Mouse (Mus musculus) heart, embryonic 10.5 days (tissue): ENCODE data around the gene Lyg2. TPM values are rescaled to one million over a fixed set of nuclear protein-coding genes. Genes with fewer than 3 reads are reported as not detected.

Experiments
- DNase-seq: peaks from one replicate; pipeline ENCODE4 v3.0.0-alpha.2; 2017; ENCODE audit warnings: low spot score
- H3K27ac ChIP-seq: fragments of 300-500 bp; sonication (generic); 2 replicates; pipeline ENCODE4 v1.5.1; 2016; ENCODE audit warnings: mild to moderate bottlenecking
- H3K27me3 ChIP-seq: fragments of 300-500 bp; sonication (generic); 2 replicates; pipeline ENCODE4 v1.6.1; 2016; ENCODE audit warnings: mild to moderate bottlenecking; ENCODE audit not compliant: poor library complexity, insufficient read depth, severe bottlenecking
- H3K36me3 ChIP-seq: fragments of 300-500 bp; sonication (generic); 2 replicates; pipeline ENCODE4 v1.6.1; 2016; ENCODE audit warnings: mild to moderate bottlenecking, moderate library complexity
- H3K4me1 ChIP-seq: fragments of 300-500 bp; sonication (generic); 2 replicates; pipeline ENCODE4 v1.6.1; 2016; ENCODE audit warnings: mild to moderate bottlenecking
- H3K4me3 ChIP-seq: fragments of 300-500 bp; sonication (generic); 2 replicates; pipeline ENCODE4 v1.5.1; 2016; ENCODE audit warnings: mild to moderate bottlenecking, moderate library complexity
- H3K9me3 ChIP-seq: fragments of 300-500 bp; sonication (generic); 2 replicates; pipeline ENCODE4 v1.6.1; 2016; ENCODE audit warnings: mild to moderate bottlenecking, moderate library complexity
- WGBS: fragments of 180-500 bp; shearing (Covaris S2); methylation state at CpG from one replicate; pipeline ENCODE4 v1.1.7; 2016; 5-methylcytosine and 5-hydroxymethylcytosine counted together
- polyA plus RNA-seq: library from polyadenylated mRNA; unstranded; fragments of >200 nt; fragmentation: Nextera tagmentation; extraction: Ambion mirVana; gene quantifications from 2 replicates; pipeline ENCODE4 v1.2.1, GENCODE M21; 2016

The Lyg2 gene
- not detected in 2 replicates for polyA plus RNA-seq

DNA sequence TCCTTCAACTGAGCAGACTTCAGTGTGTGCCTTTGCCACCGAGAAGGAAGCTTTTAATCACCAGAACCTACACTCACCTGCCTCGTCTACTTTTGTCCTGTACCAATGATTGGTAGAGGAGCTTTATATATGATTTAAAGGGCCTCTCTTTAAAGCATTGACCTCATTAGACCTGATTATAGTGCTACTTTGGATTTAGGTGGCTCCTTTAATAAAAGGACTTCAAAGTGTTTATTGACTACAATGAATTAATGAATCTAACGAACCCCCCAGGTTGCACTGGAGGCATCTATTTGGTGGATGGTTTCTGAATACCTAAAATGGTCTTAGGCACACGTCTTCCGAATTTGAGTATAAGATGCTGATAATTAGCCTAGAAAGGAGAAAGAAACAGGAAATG, at the start of gene Lyg2:
TSS of gene Lyg2 (minus strand) at position 101 of the 400 bp plus-strand sequence.
- no peak within 1 kb of the TSS for H3K27ac ChIP-seq
- 67% methylated on average over 5 of the region's 5 CpGs for WGBS
- H3K4me1 ChIP-seq, result peaks cover 3% of the 10 kb centered on the region; the same call in 1 of the 2 replicates
- H3K9me3 ChIP-seq, result no peaks in the 10 kb centered on the region
- H3K4me3 ChIP-seq, result no peak within 1 kb of the TSS
- H3K27me3 ChIP-seq, result peaks cover 6% of the 10 kb centered on the region; the same call in 1 of the 2 replicates
- no peaks in the 10 kb centered on the region for H3K36me3 ChIP-seq
- no peak for DNase-seq

DNA sequence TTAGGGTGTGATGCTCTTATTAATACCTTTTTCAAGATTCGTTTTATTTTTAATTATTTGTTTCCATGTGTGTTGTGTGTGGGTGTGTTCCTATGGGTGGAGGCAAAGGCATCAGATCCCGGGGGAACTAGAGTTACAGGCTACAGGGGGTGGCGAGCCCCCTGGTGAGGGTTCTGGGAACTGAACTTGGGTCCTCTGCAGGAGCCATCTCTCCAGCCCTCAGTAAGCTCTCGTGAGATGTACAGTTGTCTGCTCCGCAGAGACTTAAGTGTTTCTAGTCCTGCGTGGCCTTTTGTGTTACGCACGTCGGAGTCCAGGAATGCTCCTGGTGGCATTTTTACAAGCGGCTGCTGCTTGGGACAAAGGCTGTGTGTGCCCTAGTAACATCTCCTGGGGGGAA, 49.3 kb upstream of the Lyg2 start:
- Histone ChIP-seq H3K27ac (no peak overlapping the region), H3K4me3 (no peak overlapping the region), H3K4me1 (peaks cover 3% of the 10 kb centered on the region; the same call in 1 of the 2 replicates), H3K36me3 (no peaks in the 10 kb centered on the region), H3K9me3 (no peaks in the 10 kb centered on the region), H3K27me3 (no peaks in the 10 kb centered on the region)
- WGBS, result 68% methylated on average over 10 of the region's 10 CpGs
- DNase-seq, result no peak

DNA sequence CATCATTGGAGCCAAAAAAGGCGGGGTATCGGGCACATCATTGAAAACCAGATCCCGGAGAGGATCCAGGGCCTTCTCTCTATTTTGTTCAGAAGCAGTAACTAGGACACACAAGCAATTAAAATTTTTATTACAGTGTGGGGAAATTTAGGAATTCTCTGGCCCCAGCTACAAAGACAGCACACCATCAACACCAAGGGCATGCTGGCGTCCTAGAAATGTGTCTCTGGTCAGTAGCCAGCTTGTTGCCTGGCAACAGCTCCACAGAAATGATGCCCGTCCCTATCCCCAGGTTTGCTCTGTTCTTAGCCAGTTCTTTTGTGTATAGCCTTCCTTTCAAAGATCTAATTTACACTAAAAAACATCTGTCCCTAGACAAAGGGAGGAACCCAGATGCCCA, 43.2 kb upstream of the Lyg2 start:
- H3K9me3 ChIP-seq, result no peaks in the 10 kb centered on the region
- H3K4me3 ChIP-seq, result no peak overlapping the region
- 81% methylated on average over 5 of the region's 5 CpGs for WGBS
- no peak for DNase-seq
- H3K27ac ChIP-seq, result no peak overlapping the region
- no peaks in the 10 kb centered on the region for H3K36me3 ChIP-seq
- H3K4me1 ChIP-seq, result no peaks in the 10 kb centered on the region
- no peaks in the 10 kb centered on the region for H3K27me3 ChIP-seq

DNA sequence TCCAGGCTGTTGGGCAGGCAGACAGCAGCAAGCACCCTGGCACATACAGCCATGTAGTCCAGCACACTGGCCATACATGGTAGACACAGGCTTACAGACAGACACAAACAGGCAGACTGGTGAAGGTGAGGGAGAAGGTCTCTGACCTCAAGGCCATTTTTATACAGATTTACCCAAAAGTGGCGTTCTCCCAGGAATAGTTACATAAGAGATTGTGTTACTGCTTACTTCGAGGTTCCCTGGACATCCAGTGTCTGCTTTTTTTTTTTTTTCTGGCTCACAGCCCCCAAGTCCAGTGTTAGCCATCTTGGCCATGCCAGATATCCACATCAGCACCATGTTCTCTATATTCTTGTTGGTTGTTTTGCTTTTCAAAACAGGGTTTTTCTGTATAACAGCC, 42.2 kb upstream of the Lyg2 start:
- no peaks in the 10 kb centered on the region for H3K36me3 ChIP-seq
- no peak overlapping the region for H3K4me3 ChIP-seq
- no peak overlapping the region for H3K27ac ChIP-seq
- no peaks in the 10 kb centered on the region for H3K9me3 ChIP-seq
- DNase-seq, result no peak
- H3K4me1 ChIP-seq, result no peaks in the 10 kb centered on the region
- no peaks in the 10 kb centered on the region for H3K27me3 ChIP-seq
- WGBS, result 67% methylated on average over 2 of the region's 2 CpGs

DNA sequence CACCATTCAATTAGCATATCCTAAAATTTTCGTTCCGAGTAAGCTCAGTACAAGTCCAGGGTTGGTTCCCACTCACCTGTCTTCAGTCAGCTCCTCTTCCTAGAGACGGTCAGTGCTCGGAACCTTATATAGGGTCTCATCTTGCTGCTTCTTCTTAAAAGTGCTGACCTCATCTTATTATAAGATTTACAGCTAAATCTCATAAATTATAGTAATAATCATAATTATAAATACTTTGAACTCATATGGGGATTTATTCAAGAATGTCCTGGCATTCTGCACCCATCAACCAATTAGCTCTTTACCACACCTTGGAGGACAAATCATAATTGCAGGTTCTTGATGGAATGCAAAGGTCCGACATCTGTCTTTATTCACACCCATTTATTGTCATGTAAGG, 41.4 kb upstream of the Lyg2 start, which contains the start of gene Lyg1:
TSS of gene Lyg1 (minus strand) at position 101 of the 400 bp plus-strand sequence.
- H3K9me3 ChIP-seq, result no peaks in the 10 kb centered on the region
- WGBS, result 78% methylated on average over 5 of the region's 5 CpGs
- H3K27ac ChIP-seq, result no peak within 1 kb of the TSS
- H3K27me3 ChIP-seq, result no peaks in the 10 kb centered on the region
- no peak within 1 kb of the TSS for H3K4me3 ChIP-seq
- H3K36me3 ChIP-seq, result no peaks in the 10 kb centered on the region
- no peak for DNase-seq
- no peaks in the 10 kb centered on the region for H3K4me1 ChIP-seq

DNA sequence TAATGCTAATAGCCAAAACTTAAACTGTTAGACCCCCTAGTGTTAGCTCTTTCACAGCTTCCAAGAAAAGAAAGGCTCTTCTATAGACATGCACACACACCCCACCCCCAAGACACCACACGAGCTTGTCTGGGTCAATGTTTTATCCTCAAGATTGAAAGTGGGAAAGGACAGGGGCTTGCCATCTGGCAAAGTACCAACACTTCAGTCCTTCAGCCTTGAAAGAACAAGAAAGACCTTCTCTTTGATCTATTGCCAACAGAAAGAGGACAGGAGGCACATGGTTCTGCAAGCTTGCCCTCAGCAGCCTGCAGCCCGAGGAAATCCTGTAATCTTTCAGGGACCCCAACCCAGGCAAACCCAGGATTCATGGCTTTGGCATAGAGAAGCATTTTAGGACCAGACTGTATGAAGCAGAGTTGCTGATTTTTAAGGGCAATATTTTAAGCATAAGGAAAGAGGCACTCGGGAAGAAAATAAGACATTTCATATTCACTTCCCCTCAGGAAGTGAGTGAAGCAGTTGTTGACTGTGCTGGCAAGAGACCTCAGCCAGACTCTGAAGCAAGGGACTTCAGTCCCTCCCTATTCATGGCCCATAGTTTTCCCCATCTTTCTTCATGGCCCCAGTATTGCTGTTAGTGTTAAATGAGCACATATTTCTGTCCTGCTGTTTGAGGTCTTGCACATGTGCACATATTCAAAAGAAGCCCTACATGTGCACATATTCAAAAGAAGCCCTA, 40.6 kb upstream of the Lyg2 start:
- Histone ChIP-seq H3K4me3 (no peak overlapping the region), H3K27me3 (no peaks in the 10 kb centered on the region), H3K27ac (no peak overlapping the region), H3K9me3 (no peaks in the 10 kb centered on the region), H3K4me1 (no peaks in the 10 kb centered on the region), H3K36me3 (no peaks in the 10 kb centered on the region)
- no peak for DNase-seq
- WGBS, result 44% methylated on average over 3 of the region's 3 CpGs

DNA sequence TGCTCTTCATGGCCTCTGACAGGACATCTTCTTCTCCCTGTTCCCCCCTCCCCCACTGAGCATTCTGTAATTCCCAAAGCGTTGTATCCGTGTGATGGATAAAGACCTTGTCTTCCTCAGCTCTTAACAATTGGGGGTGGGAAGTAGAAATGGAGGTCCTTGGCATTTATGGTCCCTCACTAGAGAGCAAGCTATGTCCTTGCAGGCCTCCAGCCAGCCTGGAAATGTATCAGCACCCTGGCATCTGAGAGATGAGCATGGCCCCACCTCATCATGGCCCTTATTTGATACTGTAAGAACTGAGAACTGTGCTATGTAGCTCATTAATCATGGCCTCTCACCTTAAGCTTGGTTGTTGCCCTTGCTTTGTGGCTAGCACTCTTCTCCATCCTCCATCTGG, 39.0 kb upstream of the Lyg2 start:
- Histone ChIP-seq H3K9me3 (no peaks in the 10 kb centered on the region), H3K27ac (no peak overlapping the region), H3K4me1 (no peaks in the 10 kb centered on the region), H3K36me3 (no peaks in the 10 kb centered on the region), H3K4me3 (no peak overlapping the region), H3K27me3 (no peaks in the 10 kb centered on the region)
- 87% methylated on average over 2 of the region's 2 CpGs for WGBS
- DNase-seq, result no peak

DNA sequence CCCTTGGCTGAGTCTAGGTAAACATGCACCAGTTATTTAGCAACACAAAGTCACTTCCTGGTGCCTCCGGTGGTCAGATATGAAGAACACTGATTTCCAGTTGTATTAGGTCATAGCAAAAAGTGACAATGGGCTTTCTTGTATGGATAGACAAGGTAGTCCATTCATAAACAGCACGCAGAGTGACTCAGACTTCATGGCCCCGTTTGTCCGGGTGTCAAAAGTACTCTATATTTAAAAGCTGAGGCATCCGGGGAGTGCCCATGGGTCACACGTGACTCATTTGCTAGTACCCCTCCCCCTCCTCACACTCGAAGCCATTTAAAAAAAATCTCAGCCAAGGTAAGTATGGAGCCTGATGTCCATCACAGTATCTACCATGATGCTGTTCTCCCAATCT, 38.5 kb upstream of the Lyg2 start:
- no peak for DNase-seq
- Histone ChIP-seq H3K9me3 (no peaks in the 10 kb centered on the region), H3K4me3 (no peak overlapping the region), H3K27me3 (no peaks in the 10 kb centered on the region), H3K4me1 (no peaks in the 10 kb centered on the region), H3K36me3 (no peaks in the 10 kb centered on the region), H3K27ac (no peak overlapping the region)
- 57% methylated on average over 7 of the region's 7 CpGs for WGBS

DNA sequence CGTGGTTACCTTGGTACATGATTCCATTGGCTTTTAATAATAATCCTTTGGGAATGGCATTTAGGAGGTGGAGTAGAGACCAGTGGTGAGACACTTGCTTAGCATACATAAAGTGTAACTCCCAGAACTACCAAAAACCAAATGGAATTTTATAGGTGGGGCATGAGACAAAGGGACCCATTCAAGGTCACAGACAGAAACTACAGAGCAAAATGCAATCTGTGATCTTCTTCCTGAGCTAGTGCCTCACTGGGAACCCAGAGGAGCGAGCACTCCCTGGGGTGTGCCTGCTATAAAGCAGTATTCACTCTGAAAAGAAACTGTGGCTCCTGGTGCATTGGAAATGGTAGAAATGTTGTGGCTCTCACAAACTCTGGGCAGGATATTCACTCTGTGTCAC, 32.6 kb upstream of the Lyg2 start:
- Histone ChIP-seq H3K4me3 (no peak overlapping the region), H3K27me3 (no peaks in the 10 kb centered on the region), H3K9me3 (no peaks in the 10 kb centered on the region), H3K36me3 (no peaks in the 10 kb centered on the region), H3K27ac (no peak overlapping the region), H3K4me1 (no peaks in the 10 kb centered on the region)
- WGBS, result 70% methylated on average over 2 of the region's 2 CpGs
- DNase-seq, result no peak

DNA sequence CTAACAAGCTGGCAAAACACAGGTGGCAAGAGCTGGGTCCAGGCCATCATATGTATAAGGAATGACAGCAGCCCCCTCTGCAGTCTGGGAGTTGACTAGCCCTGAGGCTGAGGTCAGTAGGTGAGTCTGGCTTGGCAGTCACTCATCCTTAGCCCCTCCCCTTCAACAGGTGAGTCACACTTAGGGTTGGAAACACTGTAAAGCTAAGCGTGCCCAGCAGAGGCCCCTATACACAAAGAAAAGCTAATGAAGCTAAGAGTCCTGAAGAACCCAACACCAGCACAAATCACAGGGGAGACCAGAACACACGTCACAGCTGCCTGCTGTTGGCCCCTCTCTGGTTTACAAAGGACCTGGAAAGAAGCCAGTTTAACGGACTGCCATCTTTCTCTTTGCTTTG, 15.5 kb upstream of the Lyg2 start:
- Histone ChIP-seq H3K27me3 (no peaks in the 10 kb centered on the region), H3K4me3 (no peak overlapping the region), H3K9me3 (no peaks in the 10 kb centered on the region), H3K4me1 (no peaks in the 10 kb centered on the region), H3K36me3 (no peaks in the 10 kb centered on the region), H3K27ac (no peak overlapping the region)
- 17% methylated on average over 3 of the region's 3 CpGs for WGBS
- DNase-seq, result no peak

DNA sequence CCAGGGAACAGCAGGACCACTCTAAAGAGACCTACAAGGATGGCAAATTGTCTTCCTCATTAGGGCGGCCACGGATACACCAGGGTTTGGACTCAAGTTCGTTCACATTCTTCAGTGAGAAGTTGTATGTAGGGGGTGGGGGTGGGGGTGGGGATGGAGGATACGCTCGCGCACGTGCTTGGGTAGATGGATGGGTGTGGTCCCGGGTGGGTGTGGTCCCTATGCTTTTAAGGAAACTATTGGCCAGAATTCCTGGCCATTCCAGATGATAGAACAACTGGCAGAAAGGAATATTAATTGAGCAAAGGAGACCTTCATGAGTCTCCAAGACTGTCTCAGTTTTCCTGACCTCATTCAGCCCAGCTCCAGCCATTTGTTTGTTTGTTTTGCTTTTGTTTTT, 9.7 kb upstream of the Lyg2 start:
- no peak for DNase-seq
- H3K9me3 ChIP-seq, result no peaks in the 10 kb centered on the region
- no peaks in the 10 kb centered on the region for H3K36me3 ChIP-seq
- no peaks in the 10 kb centered on the region for H3K27me3 ChIP-seq
- no peaks in the 10 kb centered on the region for H3K4me1 ChIP-seq
- no peak overlapping the region for H3K4me3 ChIP-seq
- 83% methylated on average over 8 of the region's 8 CpGs for WGBS
- H3K27ac ChIP-seq, result no peak overlapping the region

DNA sequence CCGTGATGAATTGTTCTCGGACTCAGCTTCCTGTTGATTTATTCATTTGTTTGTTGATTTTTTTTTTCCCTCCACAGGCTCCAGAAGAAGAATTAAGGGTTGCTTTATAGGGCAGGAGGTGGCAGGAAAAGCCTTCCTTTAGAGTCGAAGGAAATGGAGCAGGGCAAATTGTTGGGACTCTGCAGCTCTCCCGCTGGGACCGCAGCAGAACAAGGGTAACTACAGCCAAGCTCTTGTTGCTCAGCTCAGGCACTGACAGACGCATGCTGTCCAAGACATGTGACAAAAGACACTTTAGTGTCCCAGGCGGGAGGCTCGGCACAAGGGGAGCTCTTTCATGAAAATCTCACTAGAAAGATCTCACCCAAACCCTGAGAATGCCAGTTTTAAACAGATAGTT, 6.2 kb upstream of the Lyg2 start:
- H3K27ac ChIP-seq, result no peak overlapping the region
- DNase-seq, result no peak
- WGBS, result 52% methylated on average over 8 of the region's 8 CpGs

DNA sequence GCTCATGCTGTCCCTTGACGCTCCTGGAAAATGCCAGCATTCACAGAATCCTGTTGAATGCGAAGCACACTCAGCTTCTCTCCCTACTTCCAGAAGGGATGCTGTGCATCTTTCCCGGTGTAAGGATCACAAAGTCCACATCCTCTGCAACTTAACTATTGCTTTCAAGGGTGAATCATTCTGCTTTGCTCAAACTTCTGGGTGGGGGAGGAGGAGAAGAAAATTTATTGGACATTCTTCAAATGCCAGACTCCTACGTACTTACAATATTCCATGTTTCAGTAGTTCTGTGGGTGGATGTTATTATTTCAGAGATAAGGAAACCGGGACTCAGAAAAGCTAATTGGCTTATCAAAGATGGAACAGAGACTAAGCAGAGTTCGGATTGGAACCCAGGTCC, 1.8 kb upstream of the Lyg2 start:
- Histone ChIP-seq H3K36me3 (no peaks in the 10 kb centered on the region), H3K4me1 (peaks cover 3% of the 10 kb centered on the region; the same call in 1 of the 2 replicates), H3K9me3 (no peaks in the 10 kb centered on the region), H3K4me3 (no peak overlapping the region), H3K27me3 (peaks cover 6% of the 10 kb centered on the region; the same call in 1 of the 2 replicates), H3K27ac (no peak overlapping the region)
- WGBS, result 58% methylated on average over 6 of the region's 6 CpGs
- DNase-seq, result no peak

More for the DNA sequence above, 6.2 kb upstream of the Lyg2 start:
- Histone ChIP-seq H3K4me1 (peaks cover 3% of the 10 kb centered on the region; the same call in 1 of the 2 replicates), H3K4me3 (no peak overlapping the region), H3K27me3 (no peaks in the 10 kb centered on the region), H3K36me3 (no peaks in the 10 kb centered on the region), H3K9me3 (no peaks in the 10 kb centered on the region)

DNA sequence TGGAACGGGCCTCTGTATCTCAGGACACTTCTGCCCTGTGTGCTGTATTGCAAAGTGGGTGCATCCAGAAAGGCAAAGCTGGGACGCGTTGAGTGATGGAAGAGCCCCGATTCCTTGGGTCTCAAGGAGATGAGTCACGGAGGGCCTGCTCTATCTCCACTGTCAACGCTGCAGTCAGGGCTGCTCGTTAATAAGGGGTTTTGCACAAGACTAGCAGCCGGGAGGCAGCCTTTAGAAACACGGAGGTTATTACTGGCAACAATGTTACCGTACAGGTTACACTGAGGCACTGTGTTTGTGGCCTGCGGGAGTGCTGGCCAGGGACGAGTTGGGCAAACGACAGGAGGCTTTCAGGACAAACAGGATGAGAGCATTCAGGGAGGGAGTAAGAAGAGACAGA, 1.4 kb upstream of the Lyg2 start:
- 43% methylated on average over 13 of the region's 13 CpGs for WGBS
- no peaks in the 10 kb centered on the region for H3K9me3 ChIP-seq
- no peak overlapping the region for H3K4me3 ChIP-seq
- no peak for DNase-seq
- no peaks in the 10 kb centered on the region for H3K36me3 ChIP-seq
- peaks cover 3% of the 10 kb centered on the region; the same call in 1 of the 2 replicates for H3K4me1 ChIP-seq
- H3K27me3 ChIP-seq, result peaks cover 6% of the 10 kb centered on the region; the same call in 1 of the 2 replicates
- H3K27ac ChIP-seq, result no peak overlapping the region
